Mouse (Mus musculus) c-Kit-positive CD71-negative TER-119-negative erythroid progenitor cells, embryonic 14.5 days (primary cell): ENCODE data around the gene Strip1.

ENCODE experiments used
- DNase-seq: peaks from one replicate; pipeline ENCODE4 v3.0.0-alpha.2; 2013; ENCODE audit warnings: low read depth

Gene Strip1

GRCm38 (mm10) chr3:107627641-107628040 lies 3.9 kb downstream of the Strip1 start:
- no peak for DNase-seq

GRCm38 (mm10) chr3:107626751-107627150 lies 4.7 kb downstream of the Strip1 start:
- DNase-seq, result no peak

GRCm38 (mm10) chr3:107625536-107625935 lies 6.0 kb downstream of the Strip1 start:
- no peak for DNase-seq

- DNase-seq, result no peak
Measured at GRCm38 (mm10) chr3:107624424-107624823, 7.1 kb downstream of the Strip1 start.

- no peak for DNase-seq
Measured at GRCm38 (mm10) chr3:107622537-107622936, 9.0 kb downstream of the Strip1 start.

- no peak for DNase-seq
Measured at GRCm38 (mm10) chr3:107621286-107622075, 10.0 kb downstream of the Strip1 start.

GRCm38 (mm10) chr3:107619911-107620310 lies 11.6 kb downstream of the Strip1 start:
- DNase-seq, result no peak

GRCm38 (mm10) chr3:107617800-107618199 lies 13.7 kb downstream of the Strip1 start:
- DNase-seq, result no peak

- DNase-seq, result no peak
Measured at GRCm38 (mm10) chr3:107612902-107613525, 18.5 kb downstream of the Strip1 start.

GRCm38 (mm10) chr3:107611394-107611793 lies 20.1 kb downstream of the Strip1 start:
- DNase-seq, result no peak

GRCm38 (mm10) chr3:107609376-107609775 lies 22.1 kb downstream of the Strip1 start:
- no peak for DNase-seq

- DNase-seq, result no peak
Measured at GRCm38 (mm10) chr3:107608808-107609207, 22.7 kb downstream of the Strip1 start.

GRCm38 (mm10) chr3:107607221-107607620 lies 24.3 kb downstream of the Strip1 start:
- no peak for DNase-seq

- peak; percentile 56 for DNase-seq
Measured at GRCm38 (mm10) chr3:107605304-107605703, 26.2 kb downstream of the Strip1 start.

GRCm38 (mm10) chr3:107600127-107600526 lies 31.4 kb downstream of the Strip1 start:
- DNase-seq, result no peak

- DNase-seq, result no peak
Measured at GRCm38 (mm10) chr3:107597586-107598389, 33.7 kb downstream of the Strip1 start.

GRCm38 (mm10) chr3:107597134-107597533 lies 34.4 kb downstream of the Strip1 start:
- no peak for DNase-seq

- no peak for DNase-seq
Measured at GRCm38 (mm10) chr3:107596559-107596958, 34.9 kb downstream of the Strip1 start.

GRCm38 (mm10) chr3:107595938-107596461 lies 35.5 kb downstream of the Strip1 start:
- DNase-seq, result no peak

- DNase-seq, result no peak
Measured at GRCm38 (mm10) chr3:107595264-107595937, 36.1 kb downstream of the Strip1 start.

GRCm38 (mm10) chr3:107594662-107595263 lies 36.7 kb downstream of the Strip1 start, which contains the start of gene Alx3:
Gene Alx3, plus strand, starts transcription at chr3:107595031.
- no peak for DNase-seq
